Mouse (Mus musculus): ENCODE data around the gene Plb1. TPM values are rescaled to one million over a fixed set of nuclear protein-coding genes. Genes with fewer than 3 reads are reported as not detected.

Gene Plb1
- polyA plus RNA-seq, 1 experiment from 2014 or later: 0.05 TPM

- H3K4me1 ChIP-seq (ENCODE audit: control insufficient read depth, insufficient read depth, low read depth, low read length): no peaks in the 10 kb centered on the region; the same call in 1 of the 2 replicates
- 79% methylated on average over 5 of the region's 5 CpGs for WGBS
- no peaks in the 10 kb centered on the region for H3K36me3 ChIP-seq (ENCODE audit: control insufficient read depth, insufficient read depth, low read length)
- no peak overlapping the region for H3K27ac ChIP-seq (ENCODE audit: low read depth, low read length)
- no peak overlapping the region for H3K9ac ChIP-seq (ENCODE audit: low read depth, low read length)
- H3K9me3 ChIP-seq (ENCODE audit: control insufficient read depth, low read length): no peaks in the 10 kb centered on the region
- no peak overlapping the region for H3K4me3 ChIP-seq (ENCODE audit: low read length)
- H3K4me2 ChIP-seq (ENCODE audit: low read length): no peak overlapping the region
- no peak for ATAC-seq
- H3K27me3 ChIP-seq (replicated peaks; ENCODE audit: control insufficient read depth, insufficient read depth, low read length): no peaks in the 10 kb centered on the region
Measured at GRCm38 (mm10) chr5:32336092-32336491, 103.6 kb downstream of the Plb1 start.

GRCm38 (mm10) chr5:32337336-32337735 is 104.8 kb downstream of the Plb1 start:
- no peak for ATAC-seq
- H3K4me1 ChIP-seq (ENCODE audit: control insufficient read depth, insufficient read depth, low read depth, low read length): no peaks in the 10 kb centered on the region; the same call in 1 of the 2 replicates
- no peak overlapping the region for H3K9ac ChIP-seq (ENCODE audit: low read depth, low read length)
- no peak overlapping the region for H3K4me2 ChIP-seq (ENCODE audit: low read length)
- H3K27ac ChIP-seq (ENCODE audit: low read depth, low read length): no peak overlapping the region
- H3K4me3 ChIP-seq (ENCODE audit: low read length): no peak overlapping the region
- no peaks in the 10 kb centered on the region for H3K27me3 ChIP-seq (replicated peaks; ENCODE audit: control insufficient read depth, insufficient read depth, low read length)
- H3K36me3 ChIP-seq (ENCODE audit: control insufficient read depth, insufficient read depth, low read length): no peaks in the 10 kb centered on the region
- whole genome bisulfite sequencing: 76% methylated on average over 1 of the region's 1 CpGs
- no peaks in the 10 kb centered on the region for H3K9me3 ChIP-seq (ENCODE audit: control insufficient read depth, low read length)

GRCm38 (mm10) chr5:32338339-32338738 is 105.8 kb downstream of the Plb1 start:
- Histone ChIP-seq H3K27ac (ENCODE audit: low read depth, low read length) (no peak overlapping the region), H3K4me1 (ENCODE audit: control insufficient read depth, insufficient read depth, low read depth, low read length) (no peaks in the 10 kb centered on the region; the same call in 1 of the 2 replicates), H3K9ac (ENCODE audit: low read depth, low read length) (no peak overlapping the region), H3K4me3 (ENCODE audit: low read length) (no peak overlapping the region), H3K9me3 (ENCODE audit: control insufficient read depth, low read length) (no peaks in the 10 kb centered on the region), H3K27me3 (replicated peaks; ENCODE audit: control insufficient read depth, insufficient read depth, low read length) (no peaks in the 10 kb centered on the region), H3K4me2 (ENCODE audit: low read length) (no peak overlapping the region), H3K36me3 (ENCODE audit: control insufficient read depth, insufficient read depth, low read length) (no peaks in the 10 kb centered on the region)
- no peak for ATAC-seq
- WGBS: 66% methylated on average over 2 of the region's 2 CpGs

- no peak overlapping the region for H3K4me2 ChIP-seq (ENCODE audit: low read length)
- H3K36me3 ChIP-seq (ENCODE audit: control insufficient read depth, insufficient read depth, low read length): no peaks in the 10 kb centered on the region
- no peaks in the 10 kb centered on the region; the same call in 1 of the 2 replicates for H3K4me1 ChIP-seq (ENCODE audit: control insufficient read depth, insufficient read depth, low read depth, low read length)
- no peaks in the 10 kb centered on the region for H3K27me3 ChIP-seq (replicated peaks; ENCODE audit: control insufficient read depth, insufficient read depth, low read length)
- no peaks in the 10 kb centered on the region for H3K9me3 ChIP-seq (ENCODE audit: control insufficient read depth, low read length)
- whole genome bisulfite sequencing: 79% methylated on average over 3 of the region's 3 CpGs
- no peak for ATAC-seq
- no peak overlapping the region for H3K27ac ChIP-seq (ENCODE audit: low read depth, low read length)
- no peak overlapping the region for H3K4me3 ChIP-seq (ENCODE audit: low read length)
- H3K9ac ChIP-seq (ENCODE audit: low read depth, low read length): no peak overlapping the region
Measured at GRCm38 (mm10) chr5:32338766-32339165, 106.3 kb downstream of the Plb1 start.

- no peaks in the 10 kb centered on the region for H3K27me3 ChIP-seq (replicated peaks; ENCODE audit: control insufficient read depth, insufficient read depth, low read length)
- no peak overlapping the region for H3K27ac ChIP-seq (ENCODE audit: low read depth, low read length)
- H3K4me1 ChIP-seq (ENCODE audit: control insufficient read depth, insufficient read depth, low read depth, low read length): no peaks in the 10 kb centered on the region
- H3K4me2 ChIP-seq (ENCODE audit: low read length): no peak overlapping the region
- WGBS: 68% methylated on average over 1 of the region's 1 CpGs
- no peak for ATAC-seq
- H3K4me3 ChIP-seq (ENCODE audit: low read length): no peak overlapping the region
- no peak overlapping the region for H3K9ac ChIP-seq (ENCODE audit: low read depth, low read length)
- no peaks in the 10 kb centered on the region for H3K9me3 ChIP-seq (ENCODE audit: control insufficient read depth, low read length)
- H3K36me3 ChIP-seq (ENCODE audit: control insufficient read depth, insufficient read depth, low read length): no peaks in the 10 kb centered on the region
Measured at GRCm38 (mm10) chr5:32340246-32340645, 107.7 kb downstream of the Plb1 start.

- Histone ChIP-seq H3K4me2 (ENCODE audit: low read length) (no peak overlapping the region), H3K27me3 (replicated peaks; ENCODE audit: control insufficient read depth, insufficient read depth, low read length) (no peaks in the 10 kb centered on the region), H3K9ac (ENCODE audit: low read depth, low read length) (no peak overlapping the region), H3K36me3 (ENCODE audit: control insufficient read depth, insufficient read depth, low read length) (no peaks in the 10 kb centered on the region), H3K4me1 (ENCODE audit: control insufficient read depth, insufficient read depth, low read depth, low read length) (no peaks in the 10 kb centered on the region; the same call in 1 of the 2 replicates), H3K9me3 (ENCODE audit: control insufficient read depth, low read length) (no peaks in the 10 kb centered on the region), H3K27ac (ENCODE audit: low read depth, low read length) (no peak overlapping the region), H3K4me3 (ENCODE audit: low read length) (no peak overlapping the region)
- WGBS: 67% methylated on average over 5 of the region's 5 CpGs
- ATAC-seq: no peak
Measured at GRCm38 (mm10) chr5:32342711-32343285, 110.3 kb downstream of the Plb1 start.

- no peaks in the 10 kb centered on the region for H3K36me3 ChIP-seq (ENCODE audit: control insufficient read depth, insufficient read depth, low read length)
- no peaks in the 10 kb centered on the region; the same call in 1 of the 2 replicates for H3K4me1 ChIP-seq (ENCODE audit: control insufficient read depth, insufficient read depth, low read depth, low read length)
- ATAC-seq: peak; percentile 94
- no peaks in the 10 kb centered on the region for H3K27me3 ChIP-seq (replicated peaks; ENCODE audit: control insufficient read depth, insufficient read depth, low read length)
- no peak overlapping the region for H3K4me3 ChIP-seq (ENCODE audit: low read length)
- H3K27ac ChIP-seq (ENCODE audit: low read depth, low read length): 0 out of 2 replicates have a peak overlapping the region, but pooled peaks have one; percentile 35
- H3K4me2 ChIP-seq (ENCODE audit: low read length): 0 out of 2 replicates have a peak overlapping the region, but pooled peaks have one; percentile 13
- 29% methylated on average over 10 of the region's 10 CpGs for WGBS
- no peaks in the 10 kb centered on the region for H3K9me3 ChIP-seq (ENCODE audit: control insufficient read depth, low read length)
- H3K9ac ChIP-seq (ENCODE audit: low read depth, low read length): no peak overlapping the region
Measured at GRCm38 (mm10) chr5:32346025-32346912, 113.8 kb downstream of the Plb1 start.

GRCm38 (mm10) chr5:32349718-32350117 is 117.2 kb downstream of the Plb1 start:
- no peak overlapping the region for H3K9ac ChIP-seq (ENCODE audit: low read depth, low read length)
- H3K36me3 ChIP-seq (ENCODE audit: control insufficient read depth, insufficient read depth, low read length): no peaks in the 10 kb centered on the region
- ATAC-seq: no peak
- H3K4me1 ChIP-seq (ENCODE audit: control insufficient read depth, insufficient read depth, low read depth, low read length): no peaks in the 10 kb centered on the region; the same call in 1 of the 2 replicates
- no peak overlapping the region for H3K4me2 ChIP-seq (ENCODE audit: low read length)
- 80% methylated on average over 3 of the region's 3 CpGs for WGBS
- H3K4me3 ChIP-seq (ENCODE audit: low read length): no peak overlapping the region
- no peaks in the 10 kb centered on the region for H3K27me3 ChIP-seq (replicated peaks; ENCODE audit: control insufficient read depth, insufficient read depth, low read length)
- no peaks in the 10 kb centered on the region for H3K9me3 ChIP-seq (ENCODE audit: control insufficient read depth, low read length)
- no peak overlapping the region for H3K27ac ChIP-seq (ENCODE audit: low read depth, low read length)

- Histone ChIP-seq H3K36me3 (ENCODE audit: control insufficient read depth, insufficient read depth, low read length) (no peaks in the 10 kb centered on the region), H3K9me3 (ENCODE audit: control insufficient read depth, low read length) (no peaks in the 10 kb centered on the region), H3K9ac (ENCODE audit: low read depth, low read length) (no peak overlapping the region), H3K4me3 (ENCODE audit: low read length) (no peak overlapping the region), H3K27me3 (replicated peaks; ENCODE audit: control insufficient read depth, insufficient read depth, low read length) (no peaks in the 10 kb centered on the region), H3K4me1 (ENCODE audit: control insufficient read depth, insufficient read depth, low read depth, low read length) (no peaks in the 10 kb centered on the region; the same call in 1 of the 2 replicates), H3K27ac (ENCODE audit: low read depth, low read length) (no peak overlapping the region), H3K4me2 (ENCODE audit: low read length) (no peak overlapping the region)
- no peak for ATAC-seq
- 86% methylated on average over 3 of the region's 3 CpGs for WGBS
Measured at GRCm38 (mm10) chr5:32350551-32351256, 118.2 kb downstream of the Plb1 start.

Measured in hindbrain, embryonic 16.5 days (tissue).